Mouse (Mus musculus): ENCODE data around the gene Gm13199. TPM values are rescaled to one million over a fixed set of nuclear protein-coding genes. Genes with fewer than 3 reads are reported as not detected.

Gene Gm13199
- 1.1 and 1.5 TPM in 2 replicates for polyA plus RNA-seq (2015; fragmentation: Nextera tagmentation; extraction: Ambion mirVana)

DNA sequence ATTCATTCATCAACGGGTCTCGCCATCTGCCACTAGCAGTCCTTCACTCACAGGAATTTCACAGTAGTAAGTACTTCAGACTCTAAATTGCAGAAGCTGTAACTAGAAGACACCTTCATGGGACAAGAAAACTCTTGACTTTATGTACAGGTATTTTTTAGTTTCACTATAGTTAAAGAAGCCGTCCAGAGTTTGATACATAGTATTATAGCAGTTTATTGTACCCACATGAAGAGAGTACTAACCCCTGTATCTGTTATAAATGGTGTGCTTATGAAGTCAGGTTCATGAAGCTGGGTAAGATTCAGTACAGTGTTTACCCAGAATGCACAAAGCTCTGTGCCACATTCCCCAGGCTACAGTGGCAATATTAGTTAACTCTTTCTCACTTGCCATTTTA, at the start of gene Gm13199:
Gene Gm13199 (minus strand): TSS at position 101 of the 400 bp plus-strand sequence.
- Histone ChIP-seq H3K27me3 (ENCODE audit: control insufficient read depth, insufficient read depth, low read length) (no peaks in the 10 kb centered on the region), H3K4me2 (ENCODE audit: low read depth, low read length) (no peak within 1 kb of the TSS), H3K36me3 (ENCODE audit: control insufficient read depth, insufficient read depth, low read length) (peaks cover 23% of the 10 kb centered on the region; the same call in 1 of the 2 replicates), H3K4me3 (replicated peaks; ENCODE audit: low read length) (no peak within 1 kb of the TSS), H3K9ac (ENCODE audit: low read length) (no peak within 1 kb of the TSS), H3K9me3 (replicated peaks; ENCODE audit: control insufficient read depth, low read length) (no peaks in the 10 kb centered on the region), H3K4me1 (ENCODE audit: control insufficient read depth, insufficient read depth, low read length) (no peaks in the 10 kb centered on the region), H3K27ac (ENCODE audit: low read length) (no peak within 1 kb of the TSS)
- WGBS = 92% methylated on average over 3 of the region's 3 CpGs
- no peak for ATAC-seq (ENCODE audit: insufficient read depth, low FRiP score)

DNA sequence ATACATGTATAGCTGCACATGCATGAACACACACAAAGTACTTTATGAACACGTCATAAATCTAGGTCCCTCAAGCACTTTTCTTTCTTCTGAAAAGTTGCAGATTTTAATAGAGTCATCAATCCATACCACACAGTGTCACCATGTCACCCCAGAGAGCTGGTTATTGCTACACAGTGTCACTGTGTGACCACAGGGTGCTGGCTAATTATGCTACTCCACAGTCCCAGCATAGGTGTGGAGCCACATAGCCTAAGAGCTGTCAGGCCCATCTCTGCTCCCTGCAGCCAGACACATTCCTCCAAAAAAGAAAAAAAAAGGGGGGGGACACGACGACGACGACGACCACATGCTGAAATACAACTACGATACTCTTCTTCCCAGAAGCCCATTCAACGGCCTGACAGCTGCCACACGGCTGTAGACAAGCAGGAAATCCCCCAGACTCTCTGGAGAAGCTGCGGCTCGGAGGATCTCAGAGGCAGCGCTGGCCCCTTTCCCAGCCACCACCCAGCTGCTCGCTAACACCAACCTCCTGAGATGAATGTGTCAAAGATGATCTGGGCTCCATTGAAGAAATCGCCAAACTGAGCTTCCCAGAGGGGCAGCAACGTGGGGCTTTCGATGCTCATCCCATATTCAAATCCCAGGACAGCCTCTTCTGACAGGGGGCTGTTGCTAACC, 48.7 kb upstream of the Gm13199 start:
- Histone ChIP-seq H3K9me3 (replicated peaks; ENCODE audit: control insufficient read depth, low read length) (no peaks in the 10 kb centered on the region), H3K4me1 (ENCODE audit: control insufficient read depth, insufficient read depth, low read length) (no peaks in the 10 kb centered on the region), H3K4me2 (ENCODE audit: low read depth, low read length) (0 out of 2 replicates have a peak overlapping the region, but pooled peaks have one; percentile 3), H3K27me3 (ENCODE audit: control insufficient read depth, insufficient read depth, low read length) (no peaks in the 10 kb centered on the region), H3K9ac (ENCODE audit: low read length) (peak overlapping the region; percentile 38; the same call in 1 of the 2 replicates), H3K36me3 (ENCODE audit: control insufficient read depth, insufficient read depth, low read length) (no peaks in the 10 kb centered on the region), H3K4me3 (replicated peaks; ENCODE audit: low read length) (no peak overlapping the region), H3K27ac (ENCODE audit: low read length) (no peak overlapping the region)
- ATAC-seq (ENCODE audit: insufficient read depth, low FRiP score) = no peak
- 60% methylated on average over 16 of the region's 16 CpGs for WGBS

DNA sequence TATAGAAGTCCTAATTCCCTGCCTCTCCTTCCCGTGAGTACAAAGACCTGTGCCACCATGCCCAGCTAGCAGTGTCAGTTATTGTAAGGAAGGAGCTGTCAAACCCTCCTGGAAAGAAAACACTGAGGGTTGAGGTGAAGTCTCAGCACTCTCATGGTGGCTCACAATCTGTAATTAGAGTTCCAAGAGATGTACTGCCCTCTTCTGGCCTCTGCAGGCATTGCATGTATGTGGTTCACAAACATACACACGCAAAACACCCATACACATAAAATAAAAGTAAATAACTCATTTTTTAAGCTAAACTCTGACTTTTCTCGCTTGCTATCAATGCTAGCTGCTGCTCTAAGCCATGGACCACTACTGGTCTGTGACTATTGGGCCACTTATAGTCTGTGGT, 43.9 kb upstream of the Gm13199 start:
- Histone ChIP-seq H3K27me3 (ENCODE audit: control insufficient read depth, insufficient read depth, low read length) (no peaks in the 10 kb centered on the region), H3K36me3 (ENCODE audit: control insufficient read depth, insufficient read depth, low read length) (0 out of 2 replicates have a peak, but pooled peaks cover 2% of the 10 kb centered on the region), H3K4me2 (ENCODE audit: low read depth, low read length) (no peak overlapping the region), H3K4me3 (replicated peaks; ENCODE audit: low read length) (no peak overlapping the region), H3K4me1 (ENCODE audit: control insufficient read depth, insufficient read depth, low read length) (no peaks in the 10 kb centered on the region), H3K9me3 (replicated peaks; ENCODE audit: control insufficient read depth, low read length) (no peaks in the 10 kb centered on the region), H3K9ac (ENCODE audit: low read length) (no peak overlapping the region), H3K27ac (ENCODE audit: low read length) (no peak overlapping the region)
- 67% methylated on average over 3 of the region's 3 CpGs for WGBS
- no peak for ATAC-seq (ENCODE audit: insufficient read depth, low FRiP score)

DNA sequence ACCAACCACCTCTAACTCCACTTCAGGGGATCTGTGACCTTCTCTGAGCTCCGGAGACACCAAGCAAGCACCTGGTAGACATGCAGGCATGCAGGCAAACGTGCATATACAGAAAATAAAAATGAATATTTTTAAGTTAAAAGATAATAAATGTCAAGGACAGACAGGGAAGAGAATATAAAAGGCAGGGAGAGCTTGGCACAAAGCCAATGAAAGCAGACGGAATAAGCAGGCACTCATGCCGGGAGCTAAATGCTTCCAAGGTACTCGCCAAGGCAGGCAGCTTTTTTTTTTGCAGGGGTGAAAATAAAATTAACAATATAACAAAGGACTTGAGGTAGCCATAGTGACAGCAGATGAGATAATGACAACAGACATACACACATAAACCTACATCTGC, 43.4 kb upstream of the Gm13199 start:
- 35% methylated on average over 5 of the region's 5 CpGs for WGBS
- no peak overlapping the region for H3K27ac ChIP-seq (ENCODE audit: low read length)
- no peaks in the 10 kb centered on the region for H3K27me3 ChIP-seq (ENCODE audit: control insufficient read depth, insufficient read depth, low read length)
- H3K4me2 ChIP-seq (ENCODE audit: low read depth, low read length) = no peak overlapping the region
- no peak overlapping the region for H3K4me3 ChIP-seq (replicated peaks; ENCODE audit: low read length)
- ATAC-seq (ENCODE audit: insufficient read depth, low FRiP score) = no peak
- H3K9ac ChIP-seq (ENCODE audit: low read length) = no peak overlapping the region
- no peaks in the 10 kb centered on the region for H3K4me1 ChIP-seq (ENCODE audit: control insufficient read depth, insufficient read depth, low read length)
- H3K36me3 ChIP-seq (ENCODE audit: control insufficient read depth, insufficient read depth, low read length) = 0 out of 2 replicates have a peak, but pooled peaks cover 2% of the 10 kb centered on the region
- no peaks in the 10 kb centered on the region for H3K9me3 ChIP-seq (replicated peaks; ENCODE audit: control insufficient read depth, low read length)

DNA sequence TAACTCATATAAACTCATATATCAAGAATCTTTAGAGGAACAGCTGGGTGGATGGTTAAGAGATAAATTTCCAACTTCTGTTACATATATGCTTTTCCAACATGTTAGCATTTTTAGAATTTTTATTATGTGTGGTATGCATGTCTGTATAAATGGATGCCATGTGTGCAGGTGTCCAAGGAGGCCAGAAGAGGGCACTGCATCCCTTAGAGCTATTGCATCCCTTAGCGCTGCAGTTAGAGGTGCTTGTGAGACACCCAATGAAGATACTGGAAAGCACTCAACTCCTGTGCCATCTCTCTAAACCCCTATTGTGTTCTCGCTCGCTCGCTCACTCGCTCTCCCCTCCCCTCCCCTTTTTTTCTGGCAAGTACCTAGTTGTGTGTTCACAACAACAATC, 37.4 kb upstream of the Gm13199 start:
- Histone ChIP-seq H3K9me3 (replicated peaks; ENCODE audit: control insufficient read depth, low read length) (no peaks in the 10 kb centered on the region), H3K36me3 (ENCODE audit: control insufficient read depth, insufficient read depth, low read length) (0 out of 2 replicates have a peak, but pooled peaks cover 2% of the 10 kb centered on the region), H3K27me3 (ENCODE audit: control insufficient read depth, insufficient read depth, low read length) (no peaks in the 10 kb centered on the region), H3K4me3 (replicated peaks; ENCODE audit: low read length) (no peak overlapping the region), H3K4me2 (ENCODE audit: low read depth, low read length) (no peak overlapping the region), H3K27ac (ENCODE audit: low read length) (no peak overlapping the region), H3K4me1 (ENCODE audit: control insufficient read depth, insufficient read depth, low read length) (no peaks in the 10 kb centered on the region), H3K9ac (ENCODE audit: low read length) (no peak overlapping the region)
- ATAC-seq (ENCODE audit: insufficient read depth, low FRiP score) = no peak
- WGBS = 66% methylated on average over 5 of the region's 5 CpGs

DNA sequence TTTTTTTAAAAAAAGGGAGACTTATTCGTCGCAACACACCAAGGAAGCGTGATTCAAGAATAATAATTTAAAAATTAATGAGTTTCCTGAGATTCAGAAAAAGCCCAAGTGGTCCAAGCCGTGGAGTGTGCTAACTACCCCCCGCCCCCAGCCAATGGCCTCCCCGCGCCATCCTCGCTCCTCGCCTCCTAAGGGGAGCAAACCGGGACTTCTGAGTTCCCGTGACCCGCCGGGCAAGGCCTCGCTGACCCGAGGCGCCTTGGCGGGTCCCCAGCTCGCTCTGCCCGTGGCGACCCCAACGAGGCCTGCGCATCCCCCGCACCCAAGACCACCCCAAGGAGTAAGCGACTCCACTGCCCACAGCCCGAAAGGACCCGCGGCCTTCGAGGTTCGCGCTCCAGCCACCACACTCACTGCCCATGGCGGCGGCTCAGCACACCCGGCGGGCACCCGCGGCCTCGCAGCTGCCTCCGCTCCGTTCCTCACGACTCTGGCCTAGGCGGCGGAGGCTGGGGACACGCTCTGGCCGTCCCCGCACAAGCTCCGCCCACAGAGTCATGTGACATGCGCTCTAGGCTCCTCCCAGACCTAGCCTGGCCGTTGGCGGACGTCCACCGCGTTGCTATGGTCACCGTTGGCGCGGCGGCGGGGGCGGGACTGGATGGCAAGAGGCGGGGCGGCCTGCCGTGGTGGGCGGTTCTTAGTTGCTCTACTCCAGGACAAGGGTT, 32.3 kb upstream of the Gm13199 start, which contains the start of gene Sec61a2:
Gene Sec61a2 (minus strand): TSS at position 590 of the 728 bp plus-strand sequence.
- Histone ChIP-seq H3K36me3 (ENCODE audit: control insufficient read depth, insufficient read depth, low read length) (no peaks in the 10 kb centered on the region), H3K27me3 (ENCODE audit: control insufficient read depth, insufficient read depth, low read length) (no peaks in the 10 kb centered on the region), H3K4me3 (replicated peaks; ENCODE audit: low read length) (peak within 1 kb of the TSS; percentile 90), H3K9ac (ENCODE audit: low read length) (peak within 1 kb of the TSS; percentile 95), H3K27ac (ENCODE audit: low read length) (peak within 1 kb of the TSS; percentile 89), H3K9me3 (replicated peaks; ENCODE audit: control insufficient read depth, low read length) (no peaks in the 10 kb centered on the region), H3K4me1 (ENCODE audit: control insufficient read depth, insufficient read depth, low read length) (0 out of 2 replicates have a peak, but pooled peaks cover 8% of the 10 kb centered on the region), H3K4me2 (ENCODE audit: low read depth, low read length) (peak within 1 kb of the TSS; percentile 63)
- ATAC-seq (ENCODE audit: insufficient read depth, low FRiP score) = peak; percentile 99
- WGBS = under 1% methylated on average over 60 of the region's 62 CpGs

DNA sequence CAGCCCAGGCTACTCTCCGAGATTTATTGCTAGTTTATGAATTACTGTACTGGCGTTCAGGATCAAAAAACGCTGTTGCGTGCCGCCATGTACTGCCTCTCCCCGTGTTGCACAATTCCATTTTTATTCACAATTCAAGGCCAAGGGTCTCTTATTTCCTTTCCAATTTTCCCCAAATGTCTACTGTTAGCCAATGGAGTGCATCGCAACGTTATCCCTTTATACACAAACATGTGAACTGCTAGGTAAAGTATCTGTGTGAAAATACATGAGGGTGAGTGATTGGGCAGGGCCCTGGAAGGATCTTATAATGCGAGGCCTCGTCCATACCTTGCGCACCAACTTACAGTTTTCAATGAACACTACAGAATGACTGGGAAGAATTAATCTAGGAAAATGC, 31.6 kb upstream of the Gm13199 start:
- 20% methylated on average over 11 of the region's 11 CpGs for WGBS
- Histone ChIP-seq H3K36me3 (ENCODE audit: control insufficient read depth, insufficient read depth, low read length) (no peaks in the 10 kb centered on the region), H3K4me3 (replicated peaks; ENCODE audit: low read length) (peak overlapping the region; percentile 90), H3K4me1 (ENCODE audit: control insufficient read depth, insufficient read depth, low read length) (0 out of 2 replicates have a peak, but pooled peaks cover 8% of the 10 kb centered on the region), H3K27me3 (ENCODE audit: control insufficient read depth, insufficient read depth, low read length) (no peaks in the 10 kb centered on the region), H3K9me3 (replicated peaks; ENCODE audit: control insufficient read depth, low read length) (no peaks in the 10 kb centered on the region), H3K27ac (ENCODE audit: low read length) (peak overlapping the region; percentile 10), H3K9ac (ENCODE audit: low read length) (peak overlapping the region; percentile 95), H3K4me2 (ENCODE audit: low read depth, low read length) (peak overlapping the region; percentile 63)
- ATAC-seq (ENCODE audit: insufficient read depth, low FRiP score) = no peak

DNA sequence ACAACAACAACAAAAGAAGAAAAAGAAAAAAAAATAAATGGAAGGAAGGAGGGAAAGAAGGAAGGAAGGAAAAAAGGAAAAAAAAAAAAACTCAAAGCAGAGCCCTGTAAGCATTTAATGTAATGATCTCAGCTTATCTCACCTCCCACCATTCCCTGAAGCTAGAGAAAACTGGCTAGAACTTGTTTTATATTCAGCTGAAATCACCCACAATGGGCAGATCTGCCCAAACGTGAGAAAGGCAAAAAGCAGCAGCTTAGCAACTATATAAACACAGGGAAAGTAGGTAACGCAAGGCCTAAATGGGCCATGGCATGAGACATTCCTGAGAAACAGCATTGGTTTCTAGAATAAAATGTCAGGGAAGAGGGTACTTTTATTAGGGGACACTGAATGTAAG, 26.7 kb upstream of the Gm13199 start:
- no peak for ATAC-seq (ENCODE audit: insufficient read depth, low FRiP score)
- H3K4me1 ChIP-seq (ENCODE audit: control insufficient read depth, insufficient read depth, low read length) = 0 out of 2 replicates have a peak, but pooled peaks cover 8% of the 10 kb centered on the region
- no peaks in the 10 kb centered on the region for H3K27me3 ChIP-seq (ENCODE audit: control insufficient read depth, insufficient read depth, low read length)
- no peaks in the 10 kb centered on the region for H3K9me3 ChIP-seq (replicated peaks; ENCODE audit: control insufficient read depth, low read length)
- H3K9ac ChIP-seq (ENCODE audit: low read length) = no peak overlapping the region
- WGBS = 49% methylated on average over 2 of the region's 2 CpGs
- H3K27ac ChIP-seq (ENCODE audit: low read length) = peak overlapping the region; percentile 38
- no peak overlapping the region for H3K4me3 ChIP-seq (replicated peaks; ENCODE audit: low read length)
- H3K36me3 ChIP-seq (ENCODE audit: control insufficient read depth, insufficient read depth, low read length) = no peaks in the 10 kb centered on the region; the same call in 1 of the 2 replicates
- no peak overlapping the region for H3K4me2 ChIP-seq (ENCODE audit: low read depth, low read length)

DNA sequence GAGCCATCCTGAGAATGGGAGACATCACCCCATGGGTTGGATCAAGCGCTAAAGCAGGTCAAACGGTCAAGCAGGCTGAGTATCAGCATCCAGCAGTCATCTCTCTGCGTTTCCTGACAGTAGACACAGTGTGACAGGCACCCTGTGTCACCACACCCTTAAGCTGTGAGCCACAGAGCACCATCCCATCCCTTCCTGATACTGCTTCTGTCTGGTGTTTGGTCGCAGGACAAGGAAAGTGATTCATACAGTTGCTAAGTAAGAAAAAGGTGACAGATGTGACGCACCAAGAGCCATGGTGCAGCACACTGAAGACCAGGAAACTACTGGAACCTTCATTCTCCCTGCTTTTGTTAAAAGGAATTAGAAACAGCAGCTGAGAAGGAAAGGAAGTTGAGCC, 26.1 kb upstream of the Gm13199 start:
- 0 out of 2 replicates have a peak, but pooled peaks cover 5% of the 10 kb centered on the region for H3K4me1 ChIP-seq (ENCODE audit: control insufficient read depth, insufficient read depth, low read length)
- H3K9me3 ChIP-seq (replicated peaks; ENCODE audit: control insufficient read depth, low read length) = no peaks in the 10 kb centered on the region
- 83% methylated on average over 5 of the region's 5 CpGs for WGBS
- no peaks in the 10 kb centered on the region for H3K27me3 ChIP-seq (ENCODE audit: control insufficient read depth, insufficient read depth, low read length)
- H3K4me2 ChIP-seq (ENCODE audit: low read depth, low read length) = no peak overlapping the region
- no peaks in the 10 kb centered on the region; the same call in 1 of the 2 replicates for H3K36me3 ChIP-seq (ENCODE audit: control insufficient read depth, insufficient read depth, low read length)
- ATAC-seq (ENCODE audit: insufficient read depth, low FRiP score) = no peak
- no peak overlapping the region for H3K4me3 ChIP-seq (replicated peaks; ENCODE audit: low read length)
- no peak overlapping the region for H3K27ac ChIP-seq (ENCODE audit: low read length)
- no peak overlapping the region for H3K9ac ChIP-seq (ENCODE audit: low read length)
